Mouse (Mus musculus) intestine, embryonic 15.5 days (tissue): ENCODE data around the gene Malrd1. TPM values are rescaled to one million over a fixed set of nuclear protein-coding genes. Genes with fewer than 3 reads are reported as not detected.
"Not testable (repeated sequence)": the region's sequence is repeated elsewhere in the genome, so short reads cannot be mapped to it uniquely, and the experiment has no call there.

Experiments
- ATAC-seq: fragments of 200-750 bp; cut with Nextera tagmentation; 2 replicates; pipeline ENCODE4 v1.8.0; 2017; ENCODE audit warnings: moderate TSS enrichment, moderate library complexity
- H3K27ac ChIP-seq: fragments of 300-500 bp; sonication (generic); 2 replicates; pipeline ENCODE4 v1.5.1; 2015; ENCODE audit warnings: mild to moderate bottlenecking, inconsistent platforms
- H3K27me3 ChIP-seq: fragments of 300-500 bp; sonication (generic); replicated peaks from 2 replicates; pipeline ENCODE4 v1.6.1; 2015; ENCODE audit warnings: inconsistent platforms
- H3K36me3 ChIP-seq: fragments of 300-500 bp; sonication (generic); 2 replicates; pipeline ENCODE4 v1.6.1; 2015; ENCODE audit warnings: inconsistent platforms
- H3K4me1 ChIP-seq: fragments of 300-500 bp; sonication (generic); replicated peaks from 2 replicates; pipeline ENCODE4 v1.6.1; 2015; ENCODE audit warnings: inconsistent platforms
- H3K4me2 ChIP-seq: fragments of 300-500 bp; sonication (generic); replicated peaks from 2 replicates; pipeline ENCODE4 v1.6.1; 2015; ENCODE audit warnings: mild to moderate bottlenecking, inconsistent platforms
- H3K4me3 ChIP-seq: fragments of 300-500 bp; sonication (generic); replicated peaks from 2 replicates; pipeline ENCODE4 v1.5.1; 2015; ENCODE audit warnings: inconsistent platforms
- H3K9ac ChIP-seq: fragments of 300-500 bp; sonication (generic); 2 replicates; pipeline ENCODE4 v1.6.1; 2015; ENCODE audit warnings: inconsistent platforms
- H3K9me3 ChIP-seq: fragments of 300-500 bp; sonication (generic); 2 replicates; pipeline ENCODE4 v1.6.1; 2016; ENCODE audit warnings: inconsistent platforms
- WGBS: fragments of 180-500 bp; shearing (Covaris S2); methylation state at CpG from one replicate; pipeline ENCODE4 v1.1.7; 2015; 5-methylcytosine and 5-hydroxymethylcytosine counted together
- polyA plus RNA-seq: library from polyadenylated mRNA; unstranded; fragments of >200 nt; fragmentation: Nextera tagmentation; extraction: Ambion mirVana; gene quantifications from 2 replicates; pipeline ENCODE4 v1.2.1, GENCODE M21; 2015

The Malrd1 gene
- polyA plus RNA-seq, 1 experiment from 2014 or later = 1.1 TPM

- Histone ChIP-seq H3K4me3 (no peak overlapping the region), H3K4me2 (no peak overlapping the region), H3K36me3 (no peaks in the 10 kb centered on the region), H3K27ac (no peak overlapping the region), H3K9me3 (no peaks in the 10 kb centered on the region), H3K4me1 (no peaks in the 10 kb centered on the region), H3K9ac (no peak overlapping the region), H3K27me3 (no peaks in the 10 kb centered on the region)
- 25% methylated on average over 7 of the region's 7 CpGs for WGBS
- no peak for ATAC-seq
These were observed 343.1 kb downstream of the Malrd1 start for GRCm38 (mm10) chr2:15869380-15869779.

- Histone ChIP-seq H3K4me1 (no peaks in the 10 kb centered on the region), H3K4me3 (no peak overlapping the region), H3K27me3 (no peaks in the 10 kb centered on the region), H3K9me3 (no peaks in the 10 kb centered on the region), H3K27ac (no peak overlapping the region), H3K9ac (no peak overlapping the region), H3K4me2 (no peak overlapping the region), H3K36me3 (no peaks in the 10 kb centered on the region)
- 61% methylated on average over 1 of the region's 1 CpGs for WGBS
- ATAC-seq = no peak
These were observed 367.3 kb downstream of the Malrd1 start for GRCm38 (mm10) chr2:15893418-15894120.

- H3K27me3 ChIP-seq = no peaks in the 10 kb centered on the region
- no peak overlapping the region for H3K27ac ChIP-seq
- no peak overlapping the region for H3K9ac ChIP-seq
- no peak for ATAC-seq
- H3K4me1 ChIP-seq = no peaks in the 10 kb centered on the region
- H3K4me2 ChIP-seq = no peak overlapping the region
- no peak overlapping the region for H3K4me3 ChIP-seq
- 43% methylated on average over 3 of the region's 3 CpGs for WGBS
- H3K36me3 ChIP-seq = no peaks in the 10 kb centered on the region
- H3K9me3 ChIP-seq = no peaks in the 10 kb centered on the region
These were observed 399.2 kb downstream of the Malrd1 start for GRCm38 (mm10) chr2:15925432-15925831.

- H3K27me3 ChIP-seq = no peaks in the 10 kb centered on the region
- no peaks in the 10 kb centered on the region for H3K36me3 ChIP-seq
- H3K27ac ChIP-seq = no peak overlapping the region
- H3K4me2 ChIP-seq = no peak overlapping the region
- WGBS = 71% methylated on average over 1 of the region's 1 CpGs
- H3K4me1 ChIP-seq = no peaks in the 10 kb centered on the region
- no peak overlapping the region for H3K9ac ChIP-seq
- H3K9me3 ChIP-seq = no peaks in the 10 kb centered on the region
- no peak overlapping the region for H3K4me3 ChIP-seq
- no peak for ATAC-seq
These were observed 399.8 kb downstream of the Malrd1 start for GRCm38 (mm10) chr2:15926041-15926440.

GRCm38 (mm10) chr2:15931479-15931878 lies 405.2 kb downstream of the Malrd1 start:
- H3K4me2 ChIP-seq = no peak overlapping the region
- H3K36me3 ChIP-seq = no peaks in the 10 kb centered on the region
- no peak overlapping the region for H3K9ac ChIP-seq
- no peak overlapping the region for H3K27ac ChIP-seq
- no peak overlapping the region for H3K4me3 ChIP-seq
- 85% methylated on average over 1 of the region's 1 CpGs for WGBS
- no peaks in the 10 kb centered on the region for H3K4me1 ChIP-seq
- no peaks in the 10 kb centered on the region for H3K27me3 ChIP-seq
- no peaks in the 10 kb centered on the region for H3K9me3 ChIP-seq
- ATAC-seq = no peak

GRCm38 (mm10) chr2:15931924-15932323 lies 405.6 kb downstream of the Malrd1 start:
- Histone ChIP-seq H3K9me3 (no peaks in the 10 kb centered on the region), H3K4me3 (no peak overlapping the region), H3K4me1 (no peaks in the 10 kb centered on the region), H3K4me2 (no peak overlapping the region), H3K36me3 (no peaks in the 10 kb centered on the region), H3K9ac (no peak overlapping the region), H3K27me3 (no peaks in the 10 kb centered on the region), H3K27ac (no peak overlapping the region)
- ATAC-seq = no peak

GRCm38 (mm10) chr2:15932340-15932739 lies 406.1 kb downstream of the Malrd1 start:
- no peak overlapping the region for H3K27ac ChIP-seq
- H3K36me3 ChIP-seq = no peaks in the 10 kb centered on the region
- H3K27me3 ChIP-seq = no peaks in the 10 kb centered on the region
- H3K9ac ChIP-seq = no peak overlapping the region
- no peak overlapping the region for H3K4me2 ChIP-seq
- 78% methylated on average over 1 of the region's 1 CpGs for WGBS
- no peaks in the 10 kb centered on the region for H3K9me3 ChIP-seq
- H3K4me1 ChIP-seq = no peaks in the 10 kb centered on the region
- no peak for ATAC-seq
- no peak overlapping the region for H3K4me3 ChIP-seq

GRCm38 (mm10) chr2:16002925-16003324 lies 476.6 kb downstream of the Malrd1 start:
- 70% methylated on average over 2 of the region's 2 CpGs for WGBS
- H3K9me3 ChIP-seq = no peaks in the 10 kb centered on the region

GRCm38 (mm10) chr2:16017046-16017445 lies 490.8 kb downstream of the Malrd1 start:
- not testable (repeated sequence) for H3K27me3 ChIP-seq, ATAC-seq, H3K9me3 ChIP-seq, H3K4me1 ChIP-seq, H3K4me3 ChIP-seq, H3K27ac ChIP-seq, H3K36me3 ChIP-seq, H3K9ac ChIP-seq, H3K4me2 ChIP-seq
- 95% methylated on average over 2 of the region's 2 CpGs for WGBS

More at GRCm38 (mm10) chr2:16002925-16003324, 476.6 kb downstream of the Malrd1 start:
- no peaks in the 10 kb centered on the region for H3K27me3 ChIP-seq
- no peak overlapping the region for H3K27ac ChIP-seq
- H3K9ac ChIP-seq = no peak overlapping the region
- H3K4me2 ChIP-seq = no peak overlapping the region
- H3K4me3 ChIP-seq = no peak overlapping the region
- H3K4me1 ChIP-seq = no peaks in the 10 kb centered on the region
- ATAC-seq = no peak
- no peaks in the 10 kb centered on the region for H3K36me3 ChIP-seq

GRCm38 (mm10) chr2:16017719-16018118 lies 491.4 kb downstream of the Malrd1 start:
- H3K4me3 ChIP-seq, H3K9ac ChIP-seq, H3K4me1 ChIP-seq, H3K4me2 ChIP-seq, H3K27me3 ChIP-seq, H3K27ac ChIP-seq, ATAC-seq, H3K36me3 ChIP-seq, H3K9me3 ChIP-seq: not testable (repeated sequence)

- no peaks in the 10 kb centered on the region for H3K27me3 ChIP-seq
- H3K4me3 ChIP-seq = no peak overlapping the region
- H3K36me3 ChIP-seq = no peaks in the 10 kb centered on the region
- no peaks in the 10 kb centered on the region for H3K4me1 ChIP-seq
- no peak for ATAC-seq
- WGBS = 59% methylated on average over 12 of the region's 12 CpGs
- H3K27ac ChIP-seq = no peak overlapping the region
- H3K9ac ChIP-seq = no peak overlapping the region
- H3K4me2 ChIP-seq = no peak overlapping the region
- H3K9me3 ChIP-seq = no peaks in the 10 kb centered on the region
These were observed 503.5 kb downstream of the Malrd1 start for GRCm38 (mm10) chr2:16029752-16030151.

GRCm38 (mm10) chr2:16031559-16031958 lies 505.3 kb downstream of the Malrd1 start:
- H3K27ac ChIP-seq = no peak overlapping the region
- H3K4me2 ChIP-seq = no peak overlapping the region
- ATAC-seq = no peak
- 80% methylated on average over 4 of the region's 4 CpGs for WGBS
- no peak overlapping the region for H3K9ac ChIP-seq
- no peaks in the 10 kb centered on the region for H3K36me3 ChIP-seq
- H3K4me1 ChIP-seq = no peaks in the 10 kb centered on the region
- H3K4me3 ChIP-seq = no peak overlapping the region
- H3K9me3 ChIP-seq = no peaks in the 10 kb centered on the region
- H3K27me3 ChIP-seq = no peaks in the 10 kb centered on the region

GRCm38 (mm10) chr2:16032804-16033203 lies 506.5 kb downstream of the Malrd1 start:
- Histone ChIP-seq H3K27me3 (no peaks in the 10 kb centered on the region), H3K4me3 (no peak overlapping the region), H3K9ac (no peak overlapping the region), H3K4me2 (no peak overlapping the region), H3K9me3 (no peaks in the 10 kb centered on the region), H3K36me3 (no peaks in the 10 kb centered on the region), H3K27ac (no peak overlapping the region), H3K4me1 (no peaks in the 10 kb centered on the region)
- ATAC-seq = no peak
- 56% methylated on average over 3 of the region's 3 CpGs for WGBS
